Mouse (Mus musculus): ENCODE data around the gene Oas2. TPM values are rescaled to one million over a fixed set of nuclear protein-coding genes. Genes with fewer than 3 reads are reported as not detected.

Gene Oas2
- total RNA-seq, 2 experiments from 2014 or later = 0.40 TPM; not detected in 1

DNA sequence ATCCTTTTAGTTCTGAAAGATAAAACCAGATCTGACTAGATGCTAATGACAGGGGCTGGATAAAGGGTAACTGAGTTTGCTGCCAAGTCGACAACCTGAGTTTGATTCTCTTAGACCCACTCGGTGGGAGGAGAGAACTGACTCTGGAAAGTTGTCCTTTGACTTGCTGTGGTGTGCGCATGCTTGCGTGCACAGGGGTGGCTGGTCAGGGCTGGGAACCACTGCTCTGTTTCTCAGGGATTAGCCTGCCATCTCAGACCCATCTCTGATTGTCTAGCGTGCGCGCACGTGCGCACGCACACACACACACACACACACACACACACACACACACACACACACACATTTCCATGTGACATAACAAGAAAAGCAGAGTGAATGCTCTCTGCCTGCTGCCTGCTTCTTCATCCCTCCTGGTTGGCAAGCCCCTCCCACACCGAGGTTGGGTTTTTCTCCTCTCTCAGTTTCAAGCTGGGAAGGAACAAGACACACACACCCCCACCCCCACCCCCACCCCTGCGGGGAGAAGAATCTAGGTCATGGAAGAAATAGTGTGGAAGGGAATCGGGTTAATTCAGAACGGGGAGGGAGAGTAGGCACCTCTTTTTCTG lies 15.2 kb downstream of the Oas2 start:
- DNase-seq (ENCODE audit: low spot score in 2 of 2) = peak; percentile 29 to 82

DNA sequence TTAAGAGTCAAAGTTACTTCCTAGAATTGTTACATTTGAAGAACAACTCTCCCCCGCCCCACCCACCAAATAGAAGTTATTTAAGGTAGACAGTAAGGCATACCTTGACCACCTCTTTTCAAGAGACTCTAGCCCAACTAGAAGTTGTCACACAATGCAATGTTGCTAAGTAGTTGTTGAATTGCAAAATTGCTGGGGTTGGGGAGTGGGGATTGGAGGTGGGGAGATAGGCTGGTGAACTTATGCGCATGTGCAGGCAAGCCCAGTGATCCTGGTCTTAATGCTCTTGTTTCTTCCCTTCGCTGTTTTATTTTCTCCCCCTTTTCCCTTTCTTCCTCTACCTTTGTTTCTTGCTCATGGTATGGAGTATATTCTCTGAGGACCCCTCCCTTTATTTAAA lies 16.0 kb downstream of the Oas2 start:
- no peak for DNase-seq (ENCODE audit: low spot score in 2 of 2)

More for the DNA sequence above, 15.2 kb downstream of the Oas2 start:
- intact Hi-C loops (cut with DNase I) = no loop called here

DNA sequence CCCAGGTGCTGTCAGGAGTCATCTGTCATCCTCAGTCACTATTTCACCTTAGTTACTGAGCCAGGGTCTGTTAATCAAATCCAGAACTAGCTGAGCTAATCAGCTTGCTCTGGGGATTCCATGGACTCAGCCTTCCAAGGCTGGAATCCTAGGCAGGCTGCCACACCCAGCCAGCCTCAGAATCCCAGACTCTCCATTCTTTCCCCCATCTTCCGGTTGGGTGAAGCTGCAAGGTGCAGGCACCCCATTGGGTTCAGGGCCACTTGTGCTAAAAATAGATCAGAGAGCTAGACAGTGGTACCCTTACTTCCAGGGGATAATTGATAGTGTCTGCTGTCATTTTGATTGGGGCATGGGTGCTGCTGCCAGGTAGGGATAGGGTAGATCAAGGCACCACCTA lies 16.9 kb downstream of the Oas2 start:
- intact Hi-C loops (cut with DNase I) = no loop called here
- DNase-seq (ENCODE audit: low spot score in 2 of 2) = no peak

More for the DNA sequence above, 16.0 kb downstream of the Oas2 start:
- intact Hi-C loops (cut with DNase I) = no loop called here

DNA sequence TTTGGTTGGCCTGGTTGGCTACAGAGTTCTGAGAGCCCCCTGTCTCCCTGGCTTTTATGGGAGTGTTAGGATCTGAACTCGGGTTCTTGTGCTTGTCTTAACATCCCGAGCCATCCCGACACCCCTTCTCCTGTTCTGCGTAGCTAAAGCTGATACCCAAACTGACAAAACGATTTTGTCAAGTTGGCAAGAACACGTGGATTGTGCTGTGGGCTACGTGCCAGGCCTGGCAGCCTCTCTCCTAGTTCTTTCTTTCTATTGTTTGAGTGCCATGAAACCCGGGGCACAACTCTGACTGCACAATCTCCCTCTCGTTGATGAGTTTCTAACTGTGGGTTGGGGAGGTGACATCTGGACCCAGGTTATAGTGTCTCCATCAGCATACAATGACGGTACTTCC lies 20.3 kb downstream of the Oas2 start:
- peak in 1 of 2 experiments; percentile 37 for DNase-seq (ENCODE audit: low spot score in 2 of 2)
- intact Hi-C loops (cut with DNase I) = no loop called here

DNA sequence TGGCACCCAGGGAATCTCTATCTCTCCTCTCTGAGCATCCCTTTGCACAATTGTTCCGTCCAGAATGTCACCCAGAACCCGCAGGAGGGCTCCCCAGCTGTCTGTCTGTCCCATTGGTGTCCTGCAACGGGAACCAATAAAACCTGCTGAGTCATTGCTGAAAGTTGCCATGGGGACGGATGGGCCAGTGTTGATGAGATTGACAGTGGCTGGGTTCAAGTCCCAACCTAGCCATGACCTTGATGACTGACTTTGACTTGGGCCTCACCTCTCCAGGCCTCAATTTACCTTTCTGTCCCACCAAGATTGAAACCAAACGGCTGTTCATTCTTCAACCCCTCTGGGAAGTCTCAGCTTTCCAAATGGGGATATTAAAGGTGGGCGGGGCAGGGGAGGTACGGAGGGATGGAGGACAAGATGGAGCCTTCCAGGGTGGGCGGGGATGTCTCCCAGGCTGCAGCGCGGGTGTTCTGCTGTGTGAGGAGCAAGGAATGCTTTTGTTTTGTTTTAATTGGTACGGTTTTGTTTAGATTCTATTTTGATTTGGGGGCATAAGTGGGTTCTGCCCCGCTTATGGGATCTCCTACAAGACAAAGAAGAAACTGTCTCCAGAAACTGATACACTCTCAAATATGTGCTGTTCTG lies 23.7 kb downstream of the Oas2 start:
- DNase-seq (ENCODE audit: low spot score in 2 of 2) = no peak
- intact Hi-C loops (cut with DNase I) = no loop called here

DNA sequence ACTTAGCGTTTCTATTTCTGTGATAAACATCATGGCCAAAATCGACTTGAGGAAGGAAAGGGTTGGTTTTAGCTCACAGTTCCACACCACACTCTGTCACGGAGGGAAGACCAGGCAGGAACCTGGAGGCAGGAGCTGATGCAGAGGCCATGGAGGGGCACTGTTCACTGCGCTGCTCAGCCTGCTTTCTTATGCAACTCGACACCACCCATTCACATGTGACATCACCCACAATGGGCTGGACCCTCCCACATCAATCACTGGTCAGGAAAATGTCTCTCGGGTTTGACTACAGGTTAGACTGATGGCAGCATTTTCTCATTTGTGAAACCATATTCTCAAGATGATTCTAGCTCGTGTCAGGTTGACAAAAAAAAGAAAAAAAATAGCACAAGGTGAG lies 28.6 kb downstream of the Oas2 start:
- intact Hi-C loops (cut with DNase I) = no loop called here
- no peak for DNase-seq (ENCODE audit: low spot score in 2 of 2)

DNA sequence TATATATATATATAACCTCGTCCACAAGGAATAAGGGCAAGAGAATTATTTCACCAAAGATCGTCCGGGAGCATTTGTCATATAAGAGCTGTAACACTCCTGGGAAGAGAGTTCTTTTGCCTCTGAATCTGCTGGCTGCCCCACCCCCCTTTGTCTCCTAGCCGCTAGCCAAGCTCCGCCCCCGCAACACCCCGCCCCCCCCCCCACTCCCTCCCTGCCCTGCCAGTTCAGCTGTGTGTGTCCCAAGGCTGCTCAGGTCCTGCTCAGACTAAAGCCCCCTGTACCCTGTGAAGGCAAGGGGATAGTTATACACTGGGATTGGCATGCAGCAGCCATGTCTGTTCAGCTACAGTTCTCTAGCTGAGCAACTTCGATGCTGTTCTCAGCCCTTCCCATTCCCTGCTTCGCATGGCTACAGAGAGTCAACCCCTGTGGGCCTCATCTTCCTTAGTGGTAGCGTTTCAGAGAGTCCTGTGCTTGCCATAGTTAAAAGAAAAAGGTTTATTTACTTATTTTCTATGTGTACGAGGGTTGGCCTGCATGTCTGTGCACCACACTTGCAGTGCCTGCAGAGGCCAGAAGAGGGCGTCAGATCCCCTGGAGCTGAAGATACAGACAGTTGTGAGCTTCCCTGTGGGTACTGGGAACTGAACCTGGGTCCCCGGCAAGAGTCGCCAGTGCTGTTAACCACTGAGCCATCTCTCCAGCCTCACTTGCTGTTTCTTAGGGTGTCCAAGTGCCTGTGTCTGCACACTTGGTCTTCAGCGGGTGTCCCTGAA lies 30.9 kb downstream of the Oas2 start:
- intact Hi-C loops (cut with DNase I) = no loop called here
- no peak for DNase-seq (ENCODE audit: low spot score in 2 of 2)

DNA sequence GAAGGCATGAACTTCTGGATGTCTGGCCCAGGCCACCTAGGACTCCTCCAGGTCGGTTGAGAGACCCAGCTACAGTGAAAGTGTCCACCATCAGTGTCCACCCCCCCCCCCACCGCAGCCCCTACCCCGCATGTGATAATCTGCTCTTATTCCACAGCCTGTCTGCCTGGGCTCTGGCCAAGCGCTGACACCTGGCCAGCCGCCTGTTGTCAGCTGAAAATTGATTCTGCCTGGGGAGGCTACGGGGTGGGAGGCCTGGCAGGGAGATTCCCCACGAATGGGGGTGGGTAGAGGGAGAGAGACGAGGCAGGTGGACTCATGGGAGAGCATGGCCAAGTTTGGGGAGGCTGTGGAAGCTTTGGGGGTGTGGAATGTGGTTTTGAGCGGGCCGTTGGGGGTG lies 32.5 kb downstream of the Oas2 start:
- intact Hi-C loops (cut with DNase I) = no loop called here
- DNase-seq (ENCODE audit: low spot score in 2 of 2) = peak in 1 of 2 experiments; percentile 30

DNA sequence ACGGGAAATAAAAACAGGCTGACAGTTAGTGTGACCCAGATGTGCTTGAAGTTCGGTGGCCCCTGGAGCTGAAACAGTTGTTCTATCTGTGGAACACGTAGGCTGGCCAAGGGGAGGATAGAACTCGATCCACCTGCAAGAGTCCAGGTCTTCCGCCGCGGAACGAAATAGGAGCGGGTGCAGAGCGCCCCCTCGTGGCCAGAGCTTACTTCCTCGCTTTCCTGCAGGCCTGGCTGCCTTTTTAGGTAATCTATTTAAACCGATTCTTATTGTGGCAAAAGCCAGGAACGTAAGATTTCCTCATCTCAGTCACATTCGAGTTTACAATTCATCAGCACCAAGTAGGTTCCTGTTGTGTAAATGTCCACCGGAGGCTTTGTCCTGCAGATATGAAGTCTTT lies 35.3 kb downstream of the Oas2 start:
- intact Hi-C loops (cut with DNase I) = no loop called here
- peak; percentile 80 to 86 for DNase-seq (ENCODE audit: low spot score in 2 of 2)

DNA sequence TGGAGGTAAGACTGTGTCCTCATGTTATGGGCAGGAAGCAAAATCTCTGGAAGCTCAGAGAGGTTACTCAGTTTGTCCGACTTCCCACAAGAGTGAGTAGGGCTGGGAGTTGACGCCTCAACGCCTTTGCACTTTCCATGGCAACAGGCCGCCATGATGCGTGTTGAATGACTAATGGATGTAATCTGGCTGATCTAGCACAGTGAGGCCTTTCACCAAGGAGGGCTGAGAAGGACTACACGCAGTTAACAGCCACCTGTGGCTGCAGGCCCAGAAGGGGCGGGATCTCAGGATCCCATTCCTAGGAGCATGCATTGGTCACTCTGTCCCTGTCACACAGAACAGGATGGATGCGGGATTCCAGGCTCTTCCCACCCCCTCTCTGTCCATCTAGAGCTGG lies 36.9 kb downstream of the Oas2 start:
- DNase-seq (ENCODE audit: low spot score in 2 of 2) = peak in 1 of 2 experiments; percentile 59
- intact Hi-C loops (cut with DNase I) = no loop called here

DNA sequence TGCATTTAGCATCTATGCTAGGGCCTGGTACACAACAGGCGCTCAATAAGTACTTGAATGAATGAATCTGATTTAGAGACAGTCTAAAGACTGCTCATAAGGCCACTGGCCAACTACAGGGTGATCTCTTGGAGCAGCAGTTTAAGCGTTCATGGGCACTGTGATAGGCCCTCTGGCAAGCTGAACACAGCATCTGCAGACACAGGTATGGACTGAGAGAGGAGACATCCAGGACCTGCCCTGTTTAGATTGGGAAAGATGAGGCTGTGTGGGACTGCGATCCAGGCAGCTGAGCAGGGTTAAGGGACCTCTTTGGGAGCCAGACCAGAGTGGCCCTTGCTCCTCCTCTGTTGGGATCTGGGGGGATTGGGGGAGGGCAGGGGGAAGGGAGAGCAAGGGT lies 37.8 kb downstream of the Oas2 start, which contains the start of gene Dtx1:
Gene Dtx1 (minus strand): TSS at position 101 of the 400 bp plus-strand sequence.
- no peak for DNase-seq (ENCODE audit: low spot score in 2 of 2)
- intact Hi-C loops (cut with DNase I) = loop anchor here (1.0 kb wide), 1 partner anchor 32 kb away; no protein-coding TSS in a partner anchor

DNA sequence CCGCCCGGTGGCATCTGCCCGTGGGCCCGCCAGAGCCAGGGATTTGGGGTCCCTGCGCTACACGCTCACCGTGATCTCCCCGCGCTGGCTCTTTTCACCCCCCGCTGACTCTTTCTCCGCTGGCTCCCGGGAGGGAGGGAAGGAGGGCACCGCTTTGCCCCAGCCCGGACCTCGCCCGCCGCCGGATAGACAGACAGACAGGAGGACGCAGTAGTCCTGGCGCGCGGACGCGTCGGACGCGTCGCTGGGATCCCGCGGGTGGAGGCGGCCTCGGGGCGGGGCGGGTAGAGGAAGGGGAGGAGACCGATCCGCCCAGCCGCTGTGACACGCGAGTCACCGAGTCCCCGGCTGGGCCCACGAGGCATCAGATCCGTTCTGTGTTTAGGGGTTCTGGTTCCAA lies 38.2 kb downstream of the Oas2 start:
- intact Hi-C loops (cut with DNase I) = loop anchor here (1.0 kb wide), 1 partner anchor 31 kb away; no protein-coding TSS in a partner anchor
- DNase-seq (ENCODE audit: low spot score in 2 of 2) = peak; percentile 81

DNA sequence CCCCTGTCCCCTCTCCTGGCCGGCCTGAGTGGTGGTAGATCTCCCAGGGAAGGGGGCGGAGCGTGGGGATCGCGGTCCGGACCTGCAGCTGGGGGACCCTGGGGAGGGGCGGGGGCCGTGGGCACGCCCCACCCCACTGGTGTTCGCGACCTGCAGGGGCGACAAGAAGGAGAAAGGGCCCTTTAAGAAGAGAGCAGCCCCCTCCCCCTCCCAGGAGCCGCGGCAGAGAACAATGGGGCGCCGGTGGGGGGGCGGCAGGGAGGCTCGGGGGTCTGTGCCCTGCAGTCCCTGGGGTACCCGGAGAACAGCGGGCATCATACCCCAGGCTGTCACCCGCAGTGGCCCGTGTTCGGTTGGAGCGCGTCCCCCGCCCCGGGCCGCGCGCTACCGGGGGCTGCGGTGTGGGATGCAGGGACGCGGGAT lies 38.8 kb downstream of the Oas2 start:
- DNase-seq (ENCODE audit: low spot score in 2 of 2) = peak; percentile 36 to 37
- intact Hi-C loops (cut with DNase I) = loop anchor here (1.0 kb wide), 1 partner anchor 31 kb away; no protein-coding TSS in a partner anchor

DNA sequence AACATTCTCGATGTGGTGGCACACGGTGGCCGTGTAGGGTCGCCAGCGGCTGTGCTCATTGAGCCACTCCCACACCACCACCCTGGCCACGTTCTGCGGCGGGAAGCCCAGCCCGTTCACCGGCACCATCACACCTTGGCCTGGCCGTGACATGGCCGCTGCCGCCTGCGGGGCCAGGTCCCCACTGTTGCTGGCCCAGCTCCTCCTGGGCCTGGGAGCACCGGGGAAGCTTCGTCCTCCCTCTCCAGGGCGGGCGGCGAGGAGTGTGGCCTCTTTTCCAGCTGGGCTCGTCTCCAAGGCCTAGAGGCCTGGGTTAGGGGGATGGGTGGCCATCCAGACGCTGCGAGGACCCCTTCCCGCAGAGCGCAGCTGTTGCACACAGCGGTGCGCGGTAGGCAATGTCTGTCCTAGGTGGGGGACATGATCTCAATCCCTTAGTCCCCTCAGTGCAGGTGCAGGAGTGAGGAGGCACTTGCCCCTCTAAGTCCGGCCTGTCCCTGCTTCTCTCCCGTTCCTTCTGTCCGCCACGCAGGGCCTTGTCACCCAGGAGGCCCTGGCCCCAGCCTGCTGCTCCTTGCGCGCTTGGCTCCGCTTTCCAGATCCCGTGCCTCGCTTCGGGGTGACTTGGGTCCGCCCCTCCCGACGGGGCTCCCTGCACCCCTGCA lies 39.4 kb downstream of the Oas2 start:
- intact Hi-C loops (cut with DNase I) = no loop called here
- DNase-seq (ENCODE audit: low spot score in 2 of 2) = peak; percentile 49 to 58

DNA sequence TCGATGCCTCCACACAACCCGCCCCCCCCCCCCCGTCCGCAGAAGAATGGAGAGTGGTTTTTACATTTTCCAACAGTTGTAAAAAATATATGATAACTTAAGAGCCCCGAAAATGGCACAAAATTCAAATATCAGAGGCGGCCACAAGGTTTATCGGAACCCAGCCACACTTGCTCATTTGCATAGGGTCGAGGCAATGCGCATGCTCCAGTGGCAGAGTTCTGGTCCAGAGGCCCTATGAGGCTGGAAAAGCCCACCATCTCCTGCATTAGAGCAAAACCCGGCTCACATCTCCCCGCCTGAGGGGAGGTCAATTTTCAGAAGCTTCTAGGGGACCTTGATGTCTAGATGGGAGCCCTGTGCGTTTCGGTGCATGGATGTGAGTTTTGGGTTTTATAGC lies 42.7 kb downstream of the Oas2 start:
- intact Hi-C loops (cut with DNase I) = no loop called here
- DNase-seq (ENCODE audit: low spot score in 2 of 2) = no peak

DNA sequence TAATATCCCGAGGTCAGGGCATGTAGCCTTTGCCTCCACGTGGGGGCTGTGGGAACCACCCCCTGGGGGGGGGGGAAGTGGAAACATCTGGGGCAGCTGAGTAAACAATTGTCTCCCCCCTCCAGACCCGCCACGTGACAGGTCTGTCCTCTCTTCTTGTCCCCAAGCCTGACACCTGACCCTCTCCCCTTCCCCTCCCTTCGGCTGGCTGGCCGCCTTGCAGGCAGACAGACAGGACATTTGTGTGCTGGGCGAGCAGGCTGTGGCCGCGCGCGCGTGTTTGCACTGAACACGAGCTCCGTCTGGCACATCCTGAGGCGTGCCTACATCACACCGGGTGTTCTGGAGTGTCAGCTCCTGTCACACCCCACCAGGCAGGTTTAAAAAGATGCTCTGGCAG lies 43.1 kb downstream of the Oas2 start:
- DNase-seq (ENCODE audit: low spot score in 2 of 2) = peak in 1 of 2 experiments; percentile 57
- intact Hi-C loops (cut with DNase I) = no loop called here

DNA sequence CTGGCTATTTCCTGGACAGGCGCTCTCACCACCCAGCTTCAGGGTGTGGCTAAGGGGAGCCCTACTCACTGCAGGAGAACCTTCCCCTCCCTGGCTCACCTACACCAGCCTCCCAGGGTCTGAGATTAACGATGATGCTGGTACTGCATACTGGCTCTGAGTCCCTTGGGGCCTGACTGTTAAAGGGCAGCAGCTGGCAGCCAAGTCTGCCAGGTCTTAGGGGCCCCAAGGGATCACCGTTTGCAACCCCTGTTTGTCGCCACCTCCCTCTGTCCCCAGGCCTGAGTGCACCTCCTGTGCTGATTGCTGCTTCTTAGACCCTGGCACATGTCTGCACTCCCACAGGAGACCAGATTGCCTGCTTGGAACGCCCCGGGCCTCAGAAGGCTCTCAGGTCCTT lies 45.2 kb downstream of the Oas2 start:
- no peak for DNase-seq (ENCODE audit: low spot score in 2 of 2)
- intact Hi-C loops (cut with DNase I) = no loop called here

DNA sequence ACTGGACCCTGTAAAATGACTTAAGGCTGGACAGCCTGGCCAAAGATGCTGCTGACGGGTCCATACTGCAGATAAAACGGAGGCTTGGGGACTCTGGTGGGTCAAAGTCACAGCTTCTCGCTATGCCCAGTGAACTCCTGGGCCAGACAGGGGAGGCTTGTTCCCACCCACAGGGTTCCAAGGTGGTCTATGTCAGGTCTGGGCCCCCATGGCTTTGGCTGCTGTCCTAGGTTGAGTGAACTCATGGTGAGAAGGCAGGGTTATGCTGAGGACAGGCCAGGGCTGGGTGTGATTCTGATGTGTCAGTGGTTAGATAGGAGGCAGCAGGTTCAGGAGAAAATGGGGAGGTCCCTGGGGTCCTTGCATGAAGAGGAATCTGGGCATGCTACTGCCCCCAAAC lies 46.0 kb downstream of the Oas2 start:
- intact Hi-C loops (cut with DNase I) = no loop called here
- DNase-seq (ENCODE audit: low spot score in 2 of 2) = no peak

DNA sequence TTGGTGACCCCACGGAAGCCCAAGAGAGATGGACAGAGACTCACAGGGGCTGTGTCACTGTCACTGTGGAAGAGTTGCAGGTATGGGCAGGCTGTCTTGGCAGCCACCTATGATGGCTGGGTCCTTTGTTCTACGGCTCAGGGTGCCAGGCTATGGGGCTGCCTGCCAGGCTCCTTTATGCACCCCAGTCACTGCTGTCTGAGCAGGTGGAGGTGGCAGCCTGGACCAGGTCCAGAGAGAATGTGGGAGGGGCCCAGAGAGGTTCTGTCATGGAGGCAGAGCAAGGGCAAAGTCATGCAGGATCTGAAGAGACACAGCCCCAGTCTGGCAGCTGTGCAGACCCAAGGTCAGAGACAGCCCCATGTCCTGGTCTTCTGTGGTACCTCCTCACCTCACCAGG lies 46.7 kb downstream of the Oas2 start:
- DNase-seq (ENCODE audit: low spot score in 2 of 2) = no peak
- intact Hi-C loops (cut with DNase I) = no loop called here

DNA sequence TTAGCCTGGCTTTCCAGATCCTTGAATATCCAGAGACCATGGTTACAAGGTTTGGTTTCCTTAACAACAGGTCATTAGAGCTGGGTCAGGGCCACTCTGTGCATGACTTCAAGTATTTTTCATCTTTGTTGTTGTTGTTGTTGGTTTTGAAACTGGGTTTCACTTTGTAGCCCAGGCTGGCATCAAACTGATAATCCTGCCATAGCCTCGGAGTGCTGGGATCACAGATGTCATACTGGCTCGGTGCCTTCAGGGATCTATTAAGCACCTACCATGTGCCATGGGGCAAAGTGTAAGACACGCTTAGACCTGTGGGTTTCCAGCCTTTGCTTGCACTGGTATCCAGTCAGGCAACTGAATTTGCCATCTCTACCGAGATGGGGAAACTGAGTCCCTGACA lies 47.2 kb downstream of the Oas2 start:
- intact Hi-C loops (cut with DNase I) = no loop called here
- no peak for DNase-seq (ENCODE audit: low spot score in 2 of 2)

Data from left cerebral cortex, postnatal 14 days (tissue).